Mouse (Mus musculus): ENCODE results near the gene Gpr137. TPM values are rescaled to one million over a fixed set of nuclear protein-coding genes. Genes with fewer than 3 reads are reported as not detected.

Gene Gpr137
- polyA plus RNA-seq, 1 experiment from 2014 or later, result 10.2 TPM

- ATAC-seq, result no peak
- Histone ChIP-seq H3K27me3 (ENCODE audit: insufficient read depth, low read length) (no peaks in the 10 kb centered on the region), H3K4me1 (ENCODE audit: insufficient read depth) (peaks cover 22% of the 10 kb centered on the region), H3K36me3 (replicated peaks; ENCODE audit: insufficient read depth, low read length) (no peaks in the 10 kb centered on the region; the same call in 1 of the 2 replicates), H3K4me3 (ENCODE audit: low read depth, low read length) (no peak overlapping the region), H3K9me3 (ENCODE audit: low read length) (no peaks in the 10 kb centered on the region), H3K27ac (ENCODE audit: low read depth) (no peak overlapping the region), H3K4me2 (ENCODE audit: low read depth, low read length) (no peak overlapping the region), H3K9ac (replicated peaks) (no peak overlapping the region)
- 72% methylated on average over 4 of the region's 4 CpGs for WGBS (ENCODE audit: insufficient replicate concordance)
- TF ChIP-seq EP300 (IDR thresholded peaks at IDR 0.05; ENCODE audit: low read depth), result no peak
- no peak for TF ChIP-seq CTCF (IDR thresholded peaks at IDR 0.05; ENCODE audit: low read depth)
- no peak for DNase-seq
Observed at GRCm38 (mm10) chr19:6948186-6948585, 5.9 kb upstream of the Gpr137 start.

GRCm38 (mm10) chr19:6947742-6948141 is 5.5 kb upstream of the Gpr137 start:
- peaks cover 22% of the 10 kb centered on the region for H3K4me1 ChIP-seq (ENCODE audit: insufficient read depth)
- ATAC-seq, result no peak
- no peak overlapping the region for H3K9ac ChIP-seq (replicated peaks)

GRCm38 (mm10) chr19:6943709-6944108 is 1.4 kb upstream of the Gpr137 start:
- no peaks in the 10 kb centered on the region; the same call in 1 of the 2 replicates for H3K36me3 ChIP-seq (replicated peaks; ENCODE audit: insufficient read depth, low read length)
- 86% methylated on average over 6 of the region's 6 CpGs for WGBS (ENCODE audit: insufficient replicate concordance)
- no peak for DNase-seq
- H3K4me2 ChIP-seq (ENCODE audit: low read depth, low read length), result no peak overlapping the region
- H3K27ac ChIP-seq (ENCODE audit: low read depth), result no peak overlapping the region
- H3K9ac ChIP-seq (replicated peaks), result no peak overlapping the region
- no peak for ATAC-seq
- H3K27me3 ChIP-seq (ENCODE audit: insufficient read depth, low read length), result no peaks in the 10 kb centered on the region
- H3K4me1 ChIP-seq (ENCODE audit: insufficient read depth), result peaks cover 16% of the 10 kb centered on the region
- H3K4me3 ChIP-seq (ENCODE audit: low read depth, low read length), result no peak overlapping the region
- TF ChIP-seq EP300 (IDR thresholded peaks at IDR 0.05; ENCODE audit: low read depth), result no peak
- no peak for TF ChIP-seq CTCF (IDR thresholded peaks at IDR 0.05; ENCODE audit: low read depth)
- no peaks in the 10 kb centered on the region for H3K9me3 ChIP-seq (ENCODE audit: low read length)

More at GRCm38 (mm10) chr19:6947742-6948141, 5.5 kb upstream of the Gpr137 start:
- TF ChIP-seq EP300 (IDR thresholded peaks at IDR 0.05; ENCODE audit: low read depth) (no peak), CTCF (IDR thresholded peaks at IDR 0.05; ENCODE audit: low read depth) (no peak)
- Histone ChIP-seq H3K9me3 (ENCODE audit: low read length) (no peaks in the 10 kb centered on the region), H3K4me2 (ENCODE audit: low read depth, low read length) (no peak overlapping the region), H3K36me3 (replicated peaks; ENCODE audit: insufficient read depth, low read length) (no peaks in the 10 kb centered on the region; the same call in 1 of the 2 replicates), H3K27ac (ENCODE audit: low read depth) (no peak overlapping the region), H3K4me3 (ENCODE audit: low read depth, low read length) (no peak overlapping the region), H3K27me3 (ENCODE audit: insufficient read depth, low read length) (no peaks in the 10 kb centered on the region)
- WGBS (ENCODE audit: insufficient replicate concordance), result 64% methylated on average over 4 of the region's 4 CpGs
- no peak for DNase-seq

- Histone ChIP-seq H3K4me1 (ENCODE audit: insufficient read depth) (peaks cover 16% of the 10 kb centered on the region), H3K4me3 (ENCODE audit: low read depth, low read length) (peak overlapping the region; percentile 81), H3K9me3 (ENCODE audit: low read length) (no peaks in the 10 kb centered on the region), H3K4me2 (ENCODE audit: low read depth, low read length) (peak overlapping the region; percentile 98), H3K9ac (replicated peaks) (peak overlapping the region; percentile 80), H3K27ac (ENCODE audit: low read depth) (peak overlapping the region; percentile 91), H3K27me3 (ENCODE audit: insufficient read depth, low read length) (no peaks in the 10 kb centered on the region), H3K36me3 (replicated peaks; ENCODE audit: insufficient read depth, low read length) (no peaks in the 10 kb centered on the region)
- TF ChIP-seq EP300 (IDR thresholded peaks at IDR 0.05; ENCODE audit: low read depth), result no peak
- TF ChIP-seq CTCF (IDR thresholded peaks at IDR 0.05; ENCODE audit: low read depth), result no peak
- ATAC-seq (no peak), DNase-seq (no peak)
- 20% methylated on average over 5 of the region's 5 CpGs for WGBS (ENCODE audit: insufficient replicate concordance)
Observed at GRCm38 (mm10) chr19:6942764-6943163, 484 bp upstream of the Gpr137 start.

- H3K4me3 ChIP-seq (ENCODE audit: low read depth, low read length), result peak within 1 kb of the TSS; percentile 81
- H3K4me1 ChIP-seq (ENCODE audit: insufficient read depth), result peaks cover 14% of the 10 kb centered on the region
- DNase-seq (peak; percentile 97), ATAC-seq (peak; percentile 78)
- H3K9ac ChIP-seq (replicated peaks), result peak within 1 kb of the TSS; percentile 80
- H3K4me2 ChIP-seq (ENCODE audit: low read depth, low read length), result peak within 1 kb of the TSS; percentile 98
- no peaks in the 10 kb centered on the region for H3K9me3 ChIP-seq (ENCODE audit: low read length)
- no peaks in the 10 kb centered on the region for H3K36me3 ChIP-seq (replicated peaks; ENCODE audit: insufficient read depth, low read length)
- H3K27ac ChIP-seq (ENCODE audit: low read depth), result peak within 1 kb of the TSS; percentile 91
- TF ChIP-seq CTCF (IDR thresholded peaks at IDR 0.05; ENCODE audit: low read depth), result peak; percentile 28
- peak; percentile 93 for TF ChIP-seq EP300 (IDR thresholded peaks at IDR 0.05; ENCODE audit: low read depth)
- H3K27me3 ChIP-seq (ENCODE audit: insufficient read depth, low read length), result no peaks in the 10 kb centered on the region
- whole genome bisulfite sequencing (ENCODE audit: insufficient replicate concordance), result under 1% methylated on average over 81 of the region's 83 CpGs
Observed at GRCm38 (mm10) chr19:6941372-6942248, 670 bp downstream of the Gpr137 start, which contains the start of gene Bad. Bad (plus strand) TSS chr19:6941861.
